Mouse (Mus musculus) CD8-positive naive resting alpha-beta T cell, adult 57 days (primary cell): Measurements from ENCODE around the gene Neil1. TPM values are rescaled to one million over a fixed set of nuclear protein-coding genes. Genes with fewer than 3 reads are reported as not detected.

ENCODE experiments used
- total RNA-seq: library from RNA; stranded (reverse); gene quantifications from one replicate; pipeline ENCODE4 v1.2.4, GENCODE M21; 2023

The Neil1 gene
- total RNA-seq = 38.6 TPM

DNA sequence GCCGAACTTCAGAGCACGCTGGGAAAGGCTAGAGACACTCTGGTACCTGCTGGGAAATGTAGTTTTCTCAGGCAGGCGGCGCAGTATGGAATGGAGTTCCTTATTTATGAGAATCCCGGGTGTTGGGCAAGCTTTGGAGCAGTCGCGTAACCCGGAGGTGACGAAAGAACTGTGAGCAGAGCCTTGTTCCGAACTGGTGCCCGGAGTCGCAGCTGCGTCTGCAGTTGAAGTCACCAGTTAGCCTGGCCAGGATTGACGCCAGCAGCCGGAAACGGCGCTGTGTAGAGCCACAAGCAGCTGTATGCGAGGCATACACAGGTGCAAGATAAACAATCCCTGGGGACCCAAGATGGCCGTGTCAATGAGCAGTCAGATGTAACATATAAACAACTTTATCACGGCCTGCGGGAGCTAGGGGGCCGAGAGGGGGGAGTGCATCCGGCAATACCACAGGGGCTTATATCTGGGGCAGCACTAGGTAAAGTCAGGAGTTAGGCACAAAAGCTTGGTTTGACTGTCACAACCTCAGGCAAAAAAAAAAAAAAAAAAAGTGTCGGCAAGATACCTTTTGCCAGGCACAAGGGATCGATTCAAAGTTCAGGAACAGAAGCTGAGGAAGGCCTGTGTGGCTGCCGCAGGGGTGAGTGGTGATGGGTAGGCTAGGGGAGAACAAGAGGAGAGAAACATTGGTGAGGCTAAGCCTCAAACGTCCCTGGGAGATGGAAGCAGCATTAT is at the start of gene Neil1:
TSS of gene Neil1 (minus strand) at position 162 of the 735 bp plus-strand sequence.

GRCm38 (mm10) chr9:57158013-57158470 is 9.9 kb upstream of the Neil1 start, which contains the start of gene Commd4:
Gene Commd4 (minus strand): TSS chr9:57158331.

DNA sequence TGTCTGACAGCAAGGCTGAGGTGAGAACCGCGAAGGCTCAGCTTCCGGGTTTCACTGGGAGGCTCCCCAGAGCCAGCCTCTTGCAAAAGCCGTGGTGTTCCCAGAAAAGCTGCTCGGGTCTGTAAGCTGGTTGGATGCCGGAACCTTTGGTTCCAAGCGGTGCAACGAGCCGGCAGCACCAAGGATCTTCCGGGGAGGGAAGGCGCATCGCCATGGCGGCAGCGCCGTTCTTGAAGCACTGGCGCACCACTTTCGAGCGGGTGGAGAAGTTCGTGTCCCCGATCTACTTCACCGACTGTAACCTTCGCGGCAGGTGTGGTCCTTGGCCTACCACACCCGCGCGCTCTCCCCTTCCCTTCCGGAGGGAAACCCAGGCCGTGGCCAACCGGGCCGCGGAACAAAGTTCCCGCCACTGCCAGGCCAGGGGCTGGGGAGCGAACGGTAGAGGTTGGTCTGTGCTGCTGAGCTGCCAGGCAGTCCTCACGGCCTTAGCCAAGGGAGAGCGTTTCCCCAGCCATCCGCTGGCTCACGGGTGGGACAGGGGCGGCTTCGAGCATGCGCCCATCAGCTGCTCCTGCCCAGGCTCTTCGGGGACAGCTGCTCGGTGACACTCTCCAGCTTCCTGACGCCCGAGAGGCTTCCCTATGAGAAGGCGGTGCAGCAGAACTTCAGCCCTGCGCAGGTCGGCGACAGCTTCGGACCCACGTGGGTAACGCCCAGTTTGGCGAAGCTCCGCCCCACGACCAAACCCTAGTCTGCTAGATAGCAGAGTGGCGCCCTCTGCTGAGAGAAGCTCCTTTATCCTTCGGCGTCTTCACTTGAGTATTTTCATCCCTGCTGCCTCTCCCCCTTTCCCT is 17.3 kb downstream of the Neil1 start, which contains the start of gene Man2c1:
TSS of gene Man2c1 (plus strand) at position 114 of the 857 bp plus-strand sequence.

Other genes starting within 250 kb of the Neil1 start
- 11.0 TPM for gene Snx33, start 219.9 kb downstream of the Neil1 start, total RNA-seq
- gene Imp3, start 210.8 kb downstream of the Neil1 start, total RNA-seq = 97.6 TPM
- gene Snupn, start 197.4 kb downstream of the Neil1 start, total RNA-seq = 7.8 TPM
- gene Ptpn9, start 153.4 kb downstream of the Neil1 start, total RNA-seq = 8.1 TPM
- gene Sin3a, start 76.3 kb downstream of the Neil1 start, total RNA-seq = 101 TPM
- gene Man2c1, start 17.6 kb downstream of the Neil1 start, total RNA-seq = 159 TPM
- gene Commd4, start 10.0 kb upstream of the Neil1 start, total RNA-seq = 82.2 TPM
- not detected for gene Trcg1, start 88.3 kb upstream of the Neil1 start, total RNA-seq
- gene 1700017B05Rik, start 114.3 kb upstream of the Neil1 start, total RNA-seq = 62.8 TPM